Mouse (Mus musculus) heart, adult 10 weeks (tissue): Measurements from ENCODE around the gene Smpd3. TPM values are rescaled to one million over a fixed set of nuclear protein-coding genes. Genes with fewer than 3 reads are reported as not detected.

Experiments used
- polyA plus RNA-seq: library from polyadenylated mRNA; stranded (reverse); fragments of 350-450 nt; fragmentation: Illumina TruSeq; extraction: RNeasy Lipid Tissue Mini Kit (QIAGEN cat#74804); gene quantifications from one replicate; pipeline ENCODE4 v1.2.3, GENCODE M21; 2014; ENCODE audit warnings: low read depth, low replicate concordance

Gene Smpd3
- 3.0 TPM for polyA plus RNA-seq

DNA sequence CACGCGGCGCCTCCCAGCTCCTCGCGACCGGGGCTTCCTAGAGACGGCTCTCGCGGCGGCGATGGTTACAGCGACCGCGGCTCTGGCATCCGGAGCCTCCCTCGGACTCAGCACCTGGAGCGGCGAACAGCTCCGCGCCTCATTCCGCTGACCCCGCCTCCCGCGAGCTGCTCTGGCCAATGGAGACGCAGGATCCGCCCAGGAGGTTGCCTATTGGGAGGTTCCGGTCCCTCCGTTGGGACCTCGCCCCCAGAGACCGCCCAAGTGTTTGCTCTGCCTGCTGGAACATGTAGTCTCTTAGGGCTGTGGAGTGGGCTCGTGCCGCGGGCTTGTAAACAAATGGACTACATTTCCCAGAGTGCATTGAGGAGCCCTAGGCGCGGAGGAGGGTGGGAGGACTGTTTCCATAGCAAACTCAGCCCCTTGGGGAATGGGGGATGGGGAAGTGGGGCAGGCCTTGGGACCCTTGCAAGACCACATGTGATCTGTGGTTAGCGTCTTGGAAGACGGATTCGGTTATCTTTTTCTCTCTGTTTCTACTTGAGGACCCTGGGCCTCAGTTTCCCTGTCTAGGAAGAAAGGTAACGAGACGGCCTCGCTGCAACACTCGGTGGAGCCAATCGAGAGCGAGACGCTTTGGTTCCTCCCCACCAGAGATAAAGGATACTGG lies at the start of gene Smpd3:
Smpd3 (minus strand) TSS at position 137 of the 670 bp plus-strand sequence.

DNA sequence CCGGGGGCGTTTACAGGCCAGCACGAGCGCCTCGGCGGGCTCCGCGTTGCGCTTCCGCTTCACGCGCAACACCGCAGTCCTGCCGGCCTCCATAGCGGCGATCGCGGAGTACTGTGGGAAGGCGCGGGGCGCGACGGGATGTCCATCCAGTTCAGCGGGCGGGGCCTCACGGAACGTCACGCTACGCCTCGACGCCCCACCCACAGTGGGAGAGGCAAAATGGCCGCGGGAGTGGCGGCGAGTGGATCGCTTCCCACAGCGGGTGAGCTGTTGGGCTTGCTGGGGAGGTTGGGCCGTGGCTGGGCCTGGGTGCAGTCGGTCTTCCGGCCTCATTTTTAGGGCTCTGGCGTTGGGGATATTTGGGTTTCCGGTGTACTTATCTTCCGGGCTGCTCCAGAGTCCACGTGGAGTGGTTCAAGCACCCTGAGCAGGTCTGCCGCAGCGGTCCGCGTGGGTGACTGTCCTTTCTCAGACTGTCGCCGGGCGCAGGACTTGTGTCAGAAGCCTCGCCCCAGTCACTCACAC lies 126.9 kb downstream of the Smpd3 start, which contains the start of the genes Slc7a6os and Prmt7:
Slc7a6os (minus strand) TSS at position 115 of the 525 bp plus-strand sequence.
Prmt7 (plus strand) TSS at position 116 of the 525 bp plus-strand sequence.

Other genes with a start within 250 kb of the Smpd3 start
- 2.0 TPM for gene Esrp2, start 201.0 kb downstream of the Smpd3 start, polyA plus RNA-seq
- 7.5 TPM for gene Pla2g15, start 187.6 kb downstream of the Smpd3 start, polyA plus RNA-seq
- gene Slc7a6, start 169.1 kb downstream of the Smpd3 start, polyA plus RNA-seq: 10.4 TPM
- 19.7 TPM for gene Slc7a6os, start 127.1 kb downstream of the Smpd3 start, polyA plus RNA-seq
- gene Prmt7, start 127.1 kb downstream of the Smpd3 start, polyA plus RNA-seq: 20.2 TPM
- 4.9 TPM for gene Zfp90, start 77.3 kb upstream of the Smpd3 start, polyA plus RNA-seq
- gene 6030452D12Rik, start 162.5 kb upstream of the Smpd3 start, polyA plus RNA-seq: not detected
- 1.1 TPM for gene Cdh3, start 172.9 kb upstream of the Smpd3 start, polyA plus RNA-seq
- 1.3 TPM for gene Gm10073, start 235.5 kb upstream of the Smpd3 start, polyA plus RNA-seq